Mouse (Mus musculus) liver, embryonic 14.5 days (tissue): ENCODE results near the gene Bcl11b.

ENCODE experiments used
- CTCF ChIP-seq: IDR thresholded peaks from 2 replicates; pipeline ENCODE4 v1.5.1; 2016; ENCODE audit warnings: antibody characterized with exemption, low read depth, control low read depth
- EP300 ChIP-seq: IDR thresholded peaks from 2 replicates; pipeline ENCODE4 v1.6.1; 2016; ENCODE audit warnings: antibody characterized with exemption, low read depth

DNA sequence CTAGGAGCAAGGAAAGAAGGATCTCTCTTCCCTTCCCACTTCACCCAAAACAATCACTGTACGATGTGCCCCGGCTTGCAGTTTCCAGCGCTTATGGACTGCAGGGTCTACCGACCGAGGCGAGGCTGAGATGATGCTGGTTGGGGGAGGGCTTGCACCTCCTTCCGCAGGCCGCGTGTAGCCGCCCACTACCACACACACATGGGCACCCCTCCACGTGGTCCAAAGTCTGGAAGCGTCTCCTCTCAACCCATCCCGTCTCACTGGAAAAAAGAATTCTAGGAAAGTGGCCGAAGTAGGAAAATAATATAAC is 2.0 kb upstream of the Bcl11b start:
- no peak for TF ChIP-seq CTCF
- no peak for TF ChIP-seq EP300
